Mouse (Mus musculus) regulatory T cell (primary cell): ENCODE measurements around the gene Tcte3.
"Not testable (repeated sequence)": the region's sequence is repeated elsewhere in the genome, so short reads cannot be mapped to it uniquely, and the experiment has no call there.

Source experiments
- in situ Hi-C: fragments of 300-600 bp; cut with MboI, MseI; formaldehyde crosslinking; loops from one replicate; pipeline ENCODE4 v1.15.1; 2025; ENCODE audit warnings: high pct_unique_total_duplicates

Tcte3 gene

DNA sequence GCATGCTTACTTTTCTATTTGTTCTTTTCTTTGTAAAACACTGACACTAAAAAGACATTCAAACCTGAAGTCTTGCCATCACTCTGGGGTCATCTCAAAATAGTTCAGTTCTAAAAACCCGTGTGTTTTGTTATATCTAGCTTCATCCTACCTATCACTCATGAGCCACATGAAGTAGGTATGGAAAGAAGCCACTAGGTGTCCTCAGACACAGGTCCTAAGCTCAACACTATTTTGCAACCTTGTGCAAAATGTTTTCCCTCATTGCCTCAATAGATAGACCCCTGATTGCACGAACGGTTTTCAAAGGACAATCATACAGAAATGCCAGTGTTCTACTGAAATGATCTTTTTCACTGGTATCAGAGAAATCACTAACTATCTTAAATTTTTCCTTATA is 833 bp downstream of the Tcte3 start:
- in situ Hi-C loops = loop anchor here (10.0 to 25.0 kb wide), 2 partner anchors 96 to 347 kb away; partner anchors contain the start of genes 1600012H06Rik, Dll1, Fam120b and Wdr27

GRCm38 (mm10) chr17:15031414-15031813 is 9.9 kb downstream of the Tcte3 start:
- in situ Hi-C loops = loop anchor here (25.0 kb wide), 1 partner anchor 356 kb away; the partner anchor contains the start of genes Dll1 and Fam120b

GRCm38 (mm10) chr17:15025513-15025912 is 15.8 kb downstream of the Tcte3 start:
- in situ Hi-C loops = loop anchor here (5.0 to 25.0 kb wide), 2 partner anchors 68 to 362 kb away; partner anchors contain the start of genes Dll1 and Fam120b

- in situ Hi-C loops = loop anchor here (5.0 to 25.0 kb wide), 2 partner anchors 67 to 363 kb away; partner anchors contain the start of genes Dll1 and Fam120b
Measured at GRCm38 (mm10) chr17:15024502-15025193, 16.6 kb downstream of the Tcte3 start.

DNA sequence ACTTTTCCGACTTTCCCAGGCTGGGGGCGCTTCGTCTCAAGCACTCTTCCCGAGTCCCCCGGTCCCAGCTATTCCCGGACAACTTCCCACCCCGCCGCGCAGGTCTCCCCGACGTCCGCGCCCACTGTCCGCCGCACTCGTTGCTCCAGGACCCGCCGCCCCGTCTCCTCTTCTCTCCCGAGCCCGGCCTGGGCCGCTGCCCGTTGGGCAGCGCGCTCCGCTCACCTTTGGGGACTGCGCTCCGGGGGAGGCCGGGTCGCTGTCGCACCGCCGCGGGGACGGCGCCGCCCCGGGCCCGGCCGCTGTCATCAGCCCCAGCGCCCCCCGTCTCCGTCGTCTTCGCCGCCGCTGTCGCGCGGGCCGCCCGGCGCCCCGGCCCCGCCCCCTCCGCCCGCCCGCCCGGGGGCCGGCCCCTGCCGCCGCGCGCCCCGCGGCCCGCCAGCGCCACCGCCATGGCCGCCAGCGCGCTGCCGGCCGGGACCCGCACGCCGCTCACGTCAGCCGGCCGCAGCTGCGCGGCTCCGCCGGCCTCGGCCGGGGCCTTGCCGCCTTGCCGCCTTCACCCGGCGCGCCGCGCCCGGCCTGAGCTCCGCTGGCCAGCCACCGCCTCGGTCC is 17.3 kb downstream of the Tcte3 start:
- in situ Hi-C loops = not testable (repeated sequence)

GRCm38 (mm10) chr17:15021503-15022220 is 19.6 kb downstream of the Tcte3 start:
- in situ Hi-C loops = not testable (repeated sequence)

GRCm38 (mm10) chr17:15009706-15010413 is 31.4 kb downstream of the Tcte3 start, which contains the start of gene Gm3435:
TSS of gene Gm3435 (plus strand) at chr17:15010176.
- in situ Hi-C loops = not testable (repeated sequence)

GRCm38 (mm10) chr17:15009088-15009487 is 32.2 kb downstream of the Tcte3 start:
- in situ Hi-C loops = not testable (repeated sequence)

GRCm38 (mm10) chr17:15000047-15000446 is 41.2 kb downstream of the Tcte3 start:
- in situ Hi-C loops = not testable (repeated sequence)

DNA sequence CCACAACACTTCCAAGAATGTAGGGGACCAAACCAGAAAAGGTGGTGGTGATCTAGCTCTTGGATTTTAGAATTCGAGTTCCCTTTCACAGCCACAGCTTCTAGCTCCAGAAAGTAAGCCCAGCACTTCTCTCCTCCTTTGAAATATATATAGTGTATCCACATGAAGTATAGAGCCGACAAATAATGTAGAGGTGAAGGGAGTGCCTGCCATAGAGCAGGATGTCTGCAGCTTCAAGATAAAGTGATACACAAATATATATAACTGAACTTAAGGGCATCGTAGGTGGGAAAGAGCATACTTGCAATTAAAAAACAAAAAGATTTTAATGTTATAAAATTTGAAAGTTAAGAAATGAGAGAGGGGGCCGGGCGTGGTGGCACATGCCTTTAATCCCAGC is 47.1 kb downstream of the Tcte3 start:
- in situ Hi-C loops = loop anchor here (5.0 kb wide), 1 partner anchor 37 kb away; no protein-coding TSS in a partner anchor

- in situ Hi-C loops = loop anchor here (5.0 kb wide), 1 partner anchor 36 kb away; no protein-coding TSS in a partner anchor
Measured at GRCm38 (mm10) chr17:14993139-14993832, 48.0 kb downstream of the Tcte3 start.

DNA sequence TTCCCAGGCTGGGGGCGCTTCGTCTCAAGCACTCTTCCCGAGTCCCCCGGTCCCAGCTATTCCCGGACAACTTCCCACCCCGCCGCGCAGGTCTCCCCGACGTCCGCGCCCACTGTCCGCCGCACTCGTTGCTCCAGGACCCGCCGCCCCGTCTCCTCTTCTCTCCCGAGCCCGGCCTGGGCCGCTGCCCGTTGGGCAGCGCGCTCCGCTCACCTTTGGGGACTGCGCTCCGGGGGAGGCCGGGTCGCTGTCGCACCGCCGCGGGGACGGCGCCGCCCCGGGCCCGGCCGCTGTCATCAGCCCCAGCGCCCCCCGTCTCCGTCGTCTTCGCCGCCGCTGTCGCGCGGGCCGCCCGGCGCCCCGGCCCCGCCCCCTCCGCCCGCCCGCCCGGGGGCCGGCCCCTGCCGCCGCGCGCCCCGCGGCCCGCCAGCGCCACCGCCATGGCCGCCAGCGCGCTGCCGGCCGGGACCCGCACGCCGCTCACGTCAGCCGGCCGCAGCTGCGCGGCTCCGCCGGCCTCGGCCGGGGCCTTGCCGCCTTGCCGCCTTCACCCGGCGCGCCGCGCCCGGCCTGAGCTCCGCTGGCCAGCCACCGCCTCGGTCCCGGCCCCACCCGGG is 48.7 kb downstream of the Tcte3 start:
- in situ Hi-C loops = loop anchor here (5.0 kb wide), 1 partner anchor 35 kb away; no protein-coding TSS in a partner anchor

DNA sequence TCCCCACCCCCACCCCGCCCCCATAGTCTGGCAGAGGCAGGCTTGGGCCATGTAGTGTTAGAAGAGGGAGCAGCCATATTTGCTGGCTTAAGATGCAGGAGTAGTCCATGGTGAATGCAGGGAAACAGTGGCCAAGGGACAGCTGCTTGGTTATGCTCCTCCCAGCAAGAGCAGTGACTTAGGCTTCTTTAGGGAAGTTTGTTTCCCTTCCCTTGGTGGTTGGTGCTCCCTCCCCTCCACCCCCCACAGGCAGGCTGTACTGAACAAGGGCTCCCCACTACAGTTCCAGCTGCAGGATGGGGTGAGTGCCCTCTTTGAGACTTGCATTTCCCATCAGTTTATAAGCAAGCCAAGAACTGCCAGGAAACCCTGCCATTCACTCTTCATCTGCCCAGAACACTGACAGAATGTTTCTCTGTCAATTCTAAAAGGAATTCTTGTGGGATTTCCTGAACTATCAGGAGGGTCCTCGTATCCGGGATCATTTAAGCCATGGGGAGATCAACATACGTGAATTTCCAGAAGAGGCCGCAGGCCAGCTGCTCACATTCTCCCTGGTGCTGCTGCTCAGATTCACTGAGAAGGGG is 51.1 kb downstream of the Tcte3 start:
- in situ Hi-C loops = loop anchor here (5.0 kb wide), 1 partner anchor 33 kb away; no protein-coding TSS in a partner anchor

GRCm38 (mm10) chr17:14978362-14979038 is 62.8 kb downstream of the Tcte3 start, which contains the start of the genes 9030025P20Rik and Gm3417:
TSS of gene 9030025P20Rik (plus strand) at chr17:14978468.
TSS of gene Gm3417 (minus strand) at chr17:14978790.
- in situ Hi-C loops = not testable (repeated sequence)

DNA sequence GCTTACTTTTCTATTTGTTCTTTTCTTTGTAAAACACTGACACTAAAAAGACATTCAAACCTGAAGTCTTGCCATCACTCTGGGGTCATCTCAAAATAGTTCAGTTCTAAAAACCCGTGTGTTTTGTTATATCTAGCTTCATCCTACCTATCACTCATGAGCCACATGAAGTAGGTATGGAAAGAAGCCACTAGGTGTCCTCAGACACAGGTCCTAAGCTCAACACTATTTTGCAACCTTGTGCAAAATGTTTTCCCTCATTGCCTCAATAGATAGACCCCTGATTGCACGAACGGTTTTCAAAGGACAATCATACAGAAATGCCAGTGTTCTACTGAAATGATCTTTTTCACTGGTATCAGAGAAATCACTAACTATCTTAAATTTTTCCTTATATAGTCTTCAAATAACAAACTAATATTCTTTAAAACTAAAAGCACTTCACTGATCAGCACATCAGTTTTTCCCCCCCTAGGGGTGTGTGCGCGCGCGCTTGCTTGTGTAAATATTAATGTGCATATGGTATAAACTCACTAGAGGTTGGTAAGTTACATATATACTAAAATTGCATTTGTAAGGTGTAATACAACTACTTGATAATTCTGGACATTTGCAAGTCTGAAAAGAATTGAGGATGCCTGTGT is 63.4 kb downstream of the Tcte3 start:
- in situ Hi-C loops = not testable (repeated sequence)
